Mouse (Mus musculus) B cell, adult 2 months (primary cell): ENCODE measurements around the gene Dnm1.
"Not testable (repeated sequence)": the region's sequence is repeated elsewhere in the genome, so short reads cannot be mapped to it uniquely, and the experiment has no call there.

Experiments used
- DNase-seq, 2 experiments: peaks; one replicate each; pipeline ENCODE4 v3.0.0; 2022

Gene Dnm1

DNA sequence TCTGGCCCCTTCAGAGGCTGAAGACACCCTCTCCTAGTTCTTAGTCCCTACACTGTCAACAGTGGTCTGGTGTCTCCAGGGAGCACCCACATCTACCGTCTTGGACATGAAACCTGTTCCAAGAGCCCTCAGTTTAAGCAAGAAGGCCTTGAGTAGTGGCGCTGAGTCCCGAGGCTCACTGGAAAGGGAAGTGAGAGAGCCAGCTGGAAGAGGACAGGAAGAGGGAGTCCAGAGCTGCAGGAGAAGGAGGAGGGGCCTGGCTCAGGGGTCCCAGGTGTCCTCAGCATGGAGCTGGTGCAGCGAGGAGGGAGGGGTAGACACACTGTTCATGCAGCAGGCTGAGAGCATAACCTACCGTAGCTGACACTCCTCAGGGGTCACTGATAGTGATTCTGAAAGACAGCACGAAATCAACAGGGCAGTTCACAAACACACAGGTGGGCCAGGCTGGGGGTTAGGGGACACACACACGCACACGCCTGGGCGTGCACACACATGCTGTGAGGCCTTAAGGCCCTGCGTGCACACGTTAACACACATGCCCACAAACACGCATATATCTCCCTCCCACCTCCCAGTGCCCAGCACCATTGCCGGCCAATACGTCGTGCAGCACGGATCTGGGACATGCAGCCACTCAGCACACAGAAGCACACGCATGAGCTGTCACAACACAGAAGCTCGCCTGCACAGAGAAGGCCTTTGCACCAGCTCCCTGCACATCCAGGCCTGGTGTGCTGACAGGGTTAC, 42.9 kb downstream of the Dnm1 start:
- DNase-seq = no peak

DNA sequence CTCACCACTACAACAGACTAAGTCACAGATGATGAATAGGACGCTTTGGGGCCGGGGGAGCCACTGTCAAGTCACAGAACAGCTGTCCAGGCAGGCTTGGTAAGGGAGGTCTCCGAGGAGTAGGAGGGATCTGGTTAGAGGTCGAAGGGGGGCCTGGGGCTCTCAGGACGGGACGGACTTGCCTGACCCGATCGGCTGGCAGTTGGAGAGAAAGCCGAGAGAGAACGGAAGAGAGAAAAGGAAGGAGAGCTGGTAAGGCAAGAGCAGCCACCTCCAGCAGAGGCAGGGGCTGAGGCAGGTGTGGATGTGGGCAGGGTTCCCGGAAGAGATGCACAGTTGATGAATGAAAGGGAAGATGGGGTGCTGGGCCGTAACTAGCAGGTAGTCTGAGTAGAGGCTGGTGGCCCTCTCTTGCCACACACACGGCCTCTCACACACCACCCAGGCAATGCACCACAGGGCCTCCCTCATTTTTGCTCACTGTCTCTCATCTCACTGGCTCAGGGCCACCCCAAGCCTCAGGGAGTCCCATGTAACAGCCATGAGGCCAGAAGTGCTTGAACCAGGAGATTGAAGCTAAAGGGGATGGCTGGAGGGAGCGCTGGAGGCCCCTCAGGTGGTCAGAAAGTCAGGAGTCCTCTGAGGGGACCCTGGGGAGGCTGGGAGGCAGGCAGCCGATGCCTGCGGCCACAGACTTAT, 44.1 kb downstream of the Dnm1 start:
- no peak for DNase-seq

DNA sequence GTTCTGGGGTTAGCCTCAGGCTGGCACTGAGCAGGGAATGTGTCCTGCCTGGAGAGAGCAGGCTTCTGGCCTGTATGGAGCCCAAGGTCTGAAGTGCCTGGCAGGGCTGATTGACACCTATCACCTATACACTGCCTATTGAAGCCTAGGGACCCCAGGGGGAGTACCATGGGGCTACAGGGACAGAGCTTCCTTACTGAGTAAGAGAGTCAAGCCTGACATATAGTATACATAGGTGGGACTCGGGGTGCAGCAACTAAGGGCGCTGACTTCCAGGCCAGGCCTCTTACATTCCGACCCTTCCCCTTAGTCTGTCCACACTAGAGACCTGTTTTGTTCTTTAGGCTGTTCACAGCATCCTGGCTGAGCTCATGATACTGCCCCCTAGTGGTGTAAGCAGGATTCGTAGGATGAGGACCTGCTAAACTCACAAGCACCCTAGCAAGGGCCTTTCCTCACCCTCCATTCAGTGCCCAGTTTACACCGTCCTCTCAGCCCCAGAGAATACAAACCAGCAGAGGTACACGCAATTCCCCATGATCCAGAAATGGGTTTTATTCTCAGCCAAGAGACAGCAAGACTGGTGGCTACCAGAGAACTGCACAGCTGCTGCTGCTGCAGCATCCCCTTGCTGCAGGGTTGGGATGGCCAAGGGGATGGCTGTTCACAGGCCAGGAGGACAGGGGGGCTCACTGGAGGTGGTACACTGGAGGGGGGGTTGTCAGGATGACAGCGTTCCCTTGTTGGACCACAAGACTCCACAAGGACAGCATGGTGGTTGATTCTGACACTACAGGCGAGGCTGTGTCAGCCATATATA, 45.0 kb downstream of the Dnm1 start:
- DNase-seq = peak; percentile 75

DNA sequence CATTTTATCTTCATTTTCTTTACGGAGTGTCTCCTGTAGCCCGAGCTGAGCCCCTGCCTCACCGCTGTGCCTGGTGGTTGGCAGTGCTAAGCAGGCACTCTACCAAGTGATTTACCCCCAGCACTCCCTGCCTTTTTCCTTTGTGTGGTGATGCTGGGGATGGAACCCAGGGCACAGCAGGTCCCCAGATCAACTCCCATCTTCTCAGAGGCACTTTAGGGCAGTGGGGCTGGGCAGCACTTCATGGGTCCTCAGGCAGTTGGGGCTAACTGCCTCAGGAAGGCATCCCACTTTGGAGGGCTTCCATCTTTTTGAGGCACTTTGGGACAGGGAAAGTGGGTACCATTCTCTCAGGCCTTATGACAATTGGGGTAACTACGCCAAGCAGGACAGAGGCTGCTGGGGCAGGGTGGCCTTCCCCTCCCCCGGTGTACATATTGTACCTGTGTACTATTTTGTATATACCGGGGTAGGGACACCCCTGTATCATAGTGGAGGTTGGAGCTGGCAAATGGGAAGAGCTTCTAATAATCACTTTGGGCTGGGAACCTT, 45.8 kb downstream of the Dnm1 start:
- DNase-seq = no peak

DNA sequence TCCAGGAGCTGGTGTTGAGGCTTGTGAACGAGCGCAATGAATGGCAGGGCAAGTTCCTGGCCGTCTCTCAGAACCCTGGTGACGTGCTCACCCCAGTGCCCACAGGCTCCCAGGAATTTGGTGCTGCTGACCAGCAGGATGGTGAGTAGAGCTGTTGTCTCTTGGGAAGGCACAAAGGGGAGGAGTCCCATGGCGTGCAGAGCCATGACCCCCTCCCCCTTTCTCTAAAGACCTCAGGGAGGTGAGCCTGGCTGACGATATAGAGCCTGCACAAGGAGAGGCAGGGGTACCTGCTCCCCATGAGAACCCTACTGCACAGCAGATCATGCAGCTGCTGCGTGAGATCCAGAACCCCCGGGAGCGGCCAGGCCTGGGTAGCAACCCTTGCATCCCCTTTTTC, 47.0 kb downstream of the Dnm1 start:
- no peak for DNase-seq

DNA sequence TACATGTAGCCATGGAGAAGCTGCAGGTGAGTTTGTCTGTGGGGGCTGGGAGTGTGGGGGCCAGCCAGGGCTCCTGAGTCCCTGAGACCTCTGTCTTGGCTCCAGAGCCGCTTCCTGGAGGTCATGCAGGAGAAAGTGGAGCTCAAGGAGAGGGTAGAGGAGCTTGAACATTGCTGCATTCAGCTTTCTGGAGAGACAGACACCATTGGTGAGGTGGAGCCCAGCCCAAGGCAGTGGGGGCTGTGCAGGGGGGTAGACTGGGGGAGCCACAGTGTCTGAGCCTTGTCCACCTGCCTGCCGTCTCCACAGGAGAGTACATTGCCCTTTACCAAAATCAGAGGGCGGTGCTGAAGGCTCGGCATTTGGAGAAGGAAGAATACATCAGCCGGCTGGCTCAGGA, 47.5 kb downstream of the Dnm1 start:
- no peak for DNase-seq

DNA sequence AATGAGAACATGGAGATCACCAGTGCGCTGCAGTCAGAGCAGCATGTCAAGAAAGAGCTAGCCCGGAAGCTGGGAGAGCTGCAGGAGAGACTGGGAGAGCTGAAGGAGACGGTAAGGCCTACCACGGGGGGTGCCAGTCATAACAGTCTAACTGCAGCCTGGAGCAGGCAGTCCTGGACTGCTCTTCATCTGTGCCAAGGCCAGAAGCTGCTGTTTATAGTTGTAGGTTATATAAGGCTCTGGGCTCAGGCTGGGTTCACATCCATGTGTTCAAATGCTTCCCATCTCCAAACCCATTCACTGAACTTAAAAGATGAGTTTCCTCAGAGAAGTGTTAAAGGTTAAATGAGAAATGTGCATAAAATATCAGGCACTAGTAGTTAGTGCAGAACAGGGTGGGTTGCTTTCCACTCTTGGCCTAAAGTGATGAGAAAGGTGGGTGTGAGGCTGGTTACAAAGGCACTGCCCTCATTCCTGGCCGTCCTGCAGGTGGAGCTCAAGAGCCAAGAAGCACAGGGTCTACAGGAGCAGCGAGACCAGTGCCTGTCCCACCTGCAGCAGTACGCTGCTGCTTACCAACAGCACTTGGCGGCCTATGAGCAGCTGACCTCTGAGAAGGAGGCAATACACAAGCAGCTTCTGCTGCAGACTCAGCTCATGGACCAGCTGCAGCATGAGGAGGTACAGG, 48.8 kb downstream of the Dnm1 start:
- peak; percentile 57 to 65 for DNase-seq

DNA sequence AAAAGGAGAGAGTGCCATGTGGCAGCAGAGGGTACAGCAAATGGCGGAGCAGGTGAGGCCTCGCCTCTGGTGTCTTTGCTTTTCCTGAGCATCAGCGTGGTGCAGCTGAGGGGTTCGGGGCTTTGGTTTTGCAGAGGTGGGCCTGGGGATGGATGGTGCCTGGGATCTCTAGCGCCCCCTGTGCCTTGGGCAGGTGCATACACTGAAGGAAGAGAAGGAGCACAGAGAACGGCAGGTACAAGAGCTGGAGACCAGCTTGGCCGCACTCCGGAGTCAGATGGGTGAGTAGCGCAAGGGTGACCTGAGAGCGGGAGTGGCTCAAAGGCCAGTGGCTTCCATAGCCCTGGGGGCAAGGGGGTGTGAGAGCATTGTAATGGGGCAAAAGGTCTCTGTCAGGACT, 50.2 kb downstream of the Dnm1 start:
- DNase-seq = no peak

DNA sequence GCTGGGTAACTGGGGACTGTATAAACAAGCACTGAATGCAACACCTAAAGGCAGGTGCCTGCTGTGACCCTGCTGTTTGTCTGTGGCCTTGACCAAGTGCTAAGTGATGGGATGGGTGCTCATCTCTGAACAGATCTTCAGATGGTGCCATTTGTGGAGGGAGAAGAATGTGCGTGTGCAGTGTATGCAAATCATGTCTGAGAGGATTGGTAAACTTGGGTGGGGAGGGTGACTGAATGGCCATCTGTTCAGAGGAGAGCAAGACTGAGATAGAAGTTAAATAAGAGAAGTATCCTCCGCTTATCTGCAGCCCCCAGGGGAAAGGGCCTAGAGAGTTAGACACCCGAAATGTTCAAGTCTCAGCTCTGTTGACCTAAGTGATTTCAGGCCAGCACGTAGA, 53.7 kb downstream of the Dnm1 start:
- no peak for DNase-seq

DNA sequence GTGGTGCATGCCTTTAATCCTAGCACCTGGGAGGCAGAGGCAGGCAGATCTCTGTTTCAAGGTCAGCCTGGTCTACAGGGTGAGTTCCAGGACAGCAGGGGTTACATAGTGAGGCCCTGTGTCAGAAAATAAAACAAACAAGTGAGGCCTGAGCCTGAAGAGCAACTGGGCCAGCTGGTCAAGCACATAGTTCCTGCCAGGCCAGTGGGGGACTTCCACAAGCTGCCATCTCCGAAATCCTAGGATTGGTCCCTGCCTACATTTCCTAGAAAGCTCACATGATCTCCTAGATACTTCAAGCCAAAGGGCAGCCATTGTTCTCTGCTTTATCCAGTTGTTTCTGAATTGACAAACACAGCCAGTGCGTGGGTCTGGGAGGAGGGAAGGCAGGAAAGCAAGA, 57.3 kb downstream of the Dnm1 start:
- not testable (repeated sequence) for DNase-seq

DNA sequence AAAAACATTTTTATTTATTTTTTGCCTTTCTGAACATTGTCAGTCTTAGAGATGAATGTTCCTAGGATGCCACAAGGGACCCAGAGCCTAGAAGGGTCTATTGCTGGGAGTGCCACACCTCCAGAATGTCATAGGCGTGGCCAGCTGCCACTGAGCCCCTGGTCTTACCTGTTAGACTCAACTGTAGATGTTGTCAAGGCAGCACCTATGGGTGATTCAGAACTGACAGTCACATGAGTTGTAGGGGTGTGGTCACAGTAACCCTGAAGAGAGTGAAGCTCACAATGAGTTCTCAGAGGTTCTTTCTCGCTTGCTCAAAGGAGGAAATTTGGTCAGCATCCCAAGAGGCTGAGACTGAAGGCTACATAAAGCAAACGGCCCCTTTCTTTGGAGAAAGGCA, 57.9 kb downstream of the Dnm1 start:
- DNase-seq = no peak

DNA sequence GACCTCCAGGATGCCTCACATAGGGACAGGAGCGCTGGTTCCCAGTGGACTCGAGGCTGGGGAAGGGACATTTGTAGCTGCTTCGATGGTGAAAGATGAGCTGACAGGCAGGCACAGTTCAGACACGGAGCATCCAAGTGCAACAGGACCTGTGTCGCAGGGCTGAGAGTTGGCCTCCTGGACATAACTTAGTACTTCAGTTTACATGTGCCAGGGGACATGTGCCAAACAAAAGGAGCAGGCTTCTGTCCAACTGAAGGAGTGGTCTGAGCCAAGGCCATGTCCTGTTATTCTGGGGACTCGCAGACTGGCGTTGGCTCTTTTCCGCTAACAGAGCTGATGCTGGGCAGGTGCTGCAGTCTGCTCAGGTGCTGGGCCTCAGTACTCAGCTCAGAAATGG, 58.8 kb downstream of the Dnm1 start:
- no peak for DNase-seq

DNA sequence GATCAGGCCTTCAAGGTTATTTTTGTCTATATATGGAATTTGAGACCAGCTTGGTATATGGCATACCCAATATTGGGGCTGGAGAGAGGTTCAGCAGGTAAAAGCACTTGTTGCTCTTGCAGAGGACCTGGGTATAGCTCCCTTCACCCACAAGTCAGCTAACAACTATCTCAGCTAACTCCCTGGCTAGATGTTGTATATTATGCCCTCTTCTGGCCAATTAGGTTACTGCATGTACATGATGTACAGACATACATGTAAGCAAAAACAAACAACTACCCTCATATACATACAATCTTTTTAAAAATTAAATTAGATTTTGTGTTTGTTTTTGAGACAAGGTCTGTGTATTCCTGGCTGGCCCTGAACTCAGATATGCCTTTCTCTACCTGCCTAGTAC, 63.6 kb downstream of the Dnm1 start:
- peak; percentile 37 to 44 for DNase-seq

DNA sequence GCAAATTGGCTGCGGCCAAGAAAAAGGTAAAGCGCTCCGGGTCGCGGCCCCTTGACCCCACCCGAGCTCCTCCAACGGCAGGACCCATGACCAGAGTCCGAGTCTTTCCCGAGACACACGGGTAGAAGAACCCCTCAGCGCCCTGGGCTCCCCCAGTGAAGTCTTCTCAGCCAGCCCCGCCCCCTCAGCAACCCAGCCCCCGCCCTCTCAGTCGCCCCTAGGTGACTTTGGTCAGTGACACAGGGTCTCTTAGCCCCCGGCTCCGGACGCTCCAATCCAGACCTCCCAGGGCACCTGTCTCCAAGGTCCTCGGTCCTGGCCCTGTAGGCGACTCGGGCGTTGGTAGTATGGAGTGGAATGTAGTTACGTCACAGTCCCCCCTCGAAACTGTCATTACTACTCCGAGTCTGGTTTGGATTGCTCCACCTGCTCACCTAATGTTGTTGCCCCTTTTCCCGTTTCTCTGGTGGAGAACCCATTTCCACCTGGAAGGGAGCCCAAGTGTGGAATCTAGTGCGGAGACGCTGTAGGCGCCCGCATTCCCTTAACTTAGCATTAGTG, 64.7 kb downstream of the Dnm1 start:
- DNase-seq = no peak

DNA sequence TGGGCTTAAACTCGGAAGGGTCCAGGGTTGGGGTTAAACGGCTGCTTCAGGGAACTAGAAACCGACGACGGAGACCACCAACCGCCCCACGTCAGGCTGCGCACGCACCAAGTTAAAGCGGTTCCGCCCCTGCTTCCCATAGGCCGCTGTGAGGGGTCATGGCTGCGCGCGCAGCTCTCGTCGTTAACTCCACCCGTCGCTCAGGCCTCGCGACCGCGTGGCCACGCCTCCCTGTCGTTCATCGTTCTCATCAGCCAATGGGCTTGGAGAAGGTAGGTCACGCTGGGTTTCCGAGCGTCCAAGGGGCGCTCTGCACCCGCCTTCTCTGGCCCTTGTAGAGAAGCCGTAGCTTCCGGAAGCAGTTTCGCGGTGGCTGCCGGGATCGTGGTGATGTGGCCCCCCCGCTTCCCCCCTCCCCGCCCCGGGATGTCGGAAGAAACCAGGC, 65.2 kb downstream of the Dnm1 start, which contains the start of gene Swi5:
Swi5 (minus strand) TSS at position 153 of the 445 bp plus-strand sequence.
- DNase-seq = peak; percentile 96 to 97

DNA sequence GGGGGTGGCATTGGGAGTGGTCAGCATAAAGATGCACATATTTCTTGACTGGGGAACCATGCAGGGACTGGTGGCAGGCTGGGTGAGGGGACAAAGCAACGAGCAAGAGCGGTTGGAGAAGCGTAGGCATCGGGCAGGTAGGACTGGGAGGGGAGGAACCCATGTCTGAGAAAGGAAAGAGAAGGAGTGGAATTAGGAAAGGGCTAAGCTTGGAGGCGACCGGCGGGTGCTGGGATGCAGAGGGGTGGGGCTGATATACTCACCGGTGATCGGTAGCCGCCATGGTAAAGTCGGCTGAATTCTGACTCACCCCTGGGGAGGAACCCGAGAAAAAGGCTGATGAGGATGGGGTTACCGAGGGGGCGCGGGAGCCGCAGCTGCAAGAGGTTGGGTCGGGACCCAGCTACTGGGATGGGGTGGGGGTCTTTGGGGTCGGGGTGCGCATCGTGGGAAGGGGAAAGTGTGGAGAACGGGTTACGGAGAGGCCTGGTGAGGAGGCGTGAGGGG, 65.8 kb downstream of the Dnm1 start, which contains the start of gene Golga2:
Golga2 (plus strand) TSS at position 51 of the 507 bp plus-strand sequence.
- peak in 1 of 2 experiments; percentile 47 for DNase-seq

DNA sequence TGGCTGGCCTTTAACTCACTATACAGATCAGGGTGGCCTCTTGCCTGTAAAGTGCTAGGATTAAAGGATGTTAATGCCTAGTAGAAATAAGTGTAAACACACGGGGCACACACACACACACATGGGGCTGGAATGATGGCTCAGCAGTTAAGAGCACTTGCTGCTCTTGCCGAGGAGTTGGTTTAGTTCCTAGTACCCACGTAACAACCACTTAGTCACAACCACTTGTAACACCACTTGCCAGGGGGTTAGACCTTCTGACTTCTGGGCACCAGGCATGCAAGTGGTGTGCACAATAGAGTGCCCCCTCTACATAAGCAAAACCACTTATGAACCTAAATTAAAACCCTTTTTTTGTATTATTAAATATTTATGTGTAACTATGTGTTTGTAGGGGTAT, 69.2 kb downstream of the Dnm1 start:
- no peak for DNase-seq

DNA sequence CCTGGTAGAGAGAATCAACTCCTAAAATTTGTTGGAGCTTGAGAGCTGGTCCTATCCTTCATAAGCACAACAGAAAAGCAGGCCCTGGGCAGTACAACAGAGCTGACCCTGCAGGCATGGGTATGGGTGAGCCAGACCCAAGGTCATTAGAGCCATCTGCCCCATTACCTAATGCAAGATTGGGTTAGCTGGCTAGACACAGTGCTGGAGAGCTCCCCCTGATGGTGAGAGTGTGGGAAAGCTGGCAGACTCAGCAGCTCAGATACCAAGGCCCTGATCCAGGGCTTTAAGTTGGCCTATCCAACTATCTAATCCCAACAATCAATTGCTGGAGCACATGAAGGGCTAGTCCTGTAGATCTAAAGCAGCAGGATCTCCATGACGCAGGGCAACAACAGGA, 70.4 kb downstream of the Dnm1 start:
- DNase-seq = peak; percentile 69 to 73

DNA sequence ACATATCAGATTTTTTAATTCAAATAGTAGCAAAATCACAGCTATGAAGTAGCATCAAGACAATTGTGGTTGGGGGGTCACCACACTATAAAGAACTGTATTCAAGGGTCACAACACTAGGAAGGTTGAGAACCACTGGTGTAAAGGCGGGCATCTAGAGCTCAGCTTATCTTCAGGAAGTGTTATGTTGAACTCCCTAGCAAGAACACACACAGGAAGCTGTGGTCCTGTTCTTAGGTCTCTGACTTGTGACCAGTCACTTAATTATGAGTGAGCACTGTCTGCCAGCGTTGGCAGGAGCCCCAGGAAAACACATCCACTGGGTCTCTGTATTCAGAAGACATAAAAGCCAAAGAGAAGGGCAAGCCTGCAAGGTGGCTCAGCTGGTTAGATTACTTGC, 70.8 kb downstream of the Dnm1 start:
- no peak for DNase-seq

DNA sequence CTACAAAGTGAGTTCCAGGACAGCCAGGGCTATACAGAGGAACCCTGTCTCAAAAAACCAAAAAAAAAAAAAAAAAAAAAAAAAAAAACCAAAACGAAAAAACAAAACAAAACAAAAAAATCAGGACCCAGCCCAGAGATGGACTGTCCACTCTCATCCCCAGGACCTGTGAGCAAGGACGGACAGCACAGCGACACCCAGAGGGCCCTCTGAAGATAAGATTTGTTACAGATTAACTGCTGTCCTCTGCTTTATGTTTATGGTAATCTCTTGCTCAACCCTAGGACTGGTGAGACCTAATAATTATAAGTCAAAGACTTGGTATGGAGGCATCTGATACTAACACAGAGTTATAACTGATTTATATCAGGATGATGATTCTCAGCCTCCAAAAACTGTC, 77.3 kb downstream of the Dnm1 start:
- DNase-seq = no peak

DNA sequence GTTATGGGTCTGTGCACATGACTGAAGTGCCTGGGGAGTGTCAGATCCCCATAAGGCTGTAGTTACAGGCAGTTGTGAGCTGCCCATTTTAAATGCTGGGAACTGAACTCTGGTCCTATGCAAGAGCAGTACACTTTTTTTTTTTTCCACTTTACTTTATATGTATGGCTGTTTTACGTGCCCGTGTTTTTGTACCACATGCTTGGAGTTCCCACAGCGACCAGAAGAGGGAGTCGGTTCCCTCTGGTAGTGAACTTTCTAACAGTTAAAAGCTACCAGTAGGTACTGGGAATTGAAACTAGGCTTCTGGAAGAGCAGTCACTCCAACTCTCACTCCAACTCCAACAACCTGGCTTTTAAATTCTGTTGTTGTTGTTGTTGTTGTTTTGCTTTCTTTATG, 92.5 kb downstream of the Dnm1 start:
- DNase-seq = peak; percentile 79 to 81
